Mouse (Mus musculus) cerebellum, adult 9-11 months (tissue): ENCODE measurements at regions not wholly inside any gene's neighbourhood (a gene's known extent, or its start where the extent isn't known, plus 50 kb on each side); places are given as distances from the start of the nearest gene placed in this dataset.

ENCODE experiments used
- DNase-seq: peaks from one replicate; pipeline ENCODE4 v3.0.0; 2022

DNA sequence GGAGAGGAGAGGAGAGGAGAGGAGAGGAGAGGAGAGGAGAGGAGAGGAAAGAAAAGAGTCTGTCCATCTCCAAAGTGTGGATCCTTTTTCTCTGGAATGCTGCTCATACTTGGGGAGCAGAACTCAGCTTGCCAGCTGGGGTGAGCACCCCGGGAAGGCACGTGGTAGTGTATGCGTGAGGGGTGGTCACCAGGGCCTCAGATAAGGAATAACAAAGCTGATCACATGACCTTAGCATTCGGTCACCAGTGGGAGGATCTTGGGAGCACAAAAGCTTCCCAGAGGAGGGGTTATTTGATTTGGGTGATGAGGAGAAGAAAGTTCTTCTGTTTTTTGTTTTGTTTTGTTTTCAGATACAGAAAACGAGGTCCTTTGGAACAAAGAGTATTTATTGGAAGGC, 69.4 kb upstream of the Tle3 start:
- DNase-seq, result no peak

DNA sequence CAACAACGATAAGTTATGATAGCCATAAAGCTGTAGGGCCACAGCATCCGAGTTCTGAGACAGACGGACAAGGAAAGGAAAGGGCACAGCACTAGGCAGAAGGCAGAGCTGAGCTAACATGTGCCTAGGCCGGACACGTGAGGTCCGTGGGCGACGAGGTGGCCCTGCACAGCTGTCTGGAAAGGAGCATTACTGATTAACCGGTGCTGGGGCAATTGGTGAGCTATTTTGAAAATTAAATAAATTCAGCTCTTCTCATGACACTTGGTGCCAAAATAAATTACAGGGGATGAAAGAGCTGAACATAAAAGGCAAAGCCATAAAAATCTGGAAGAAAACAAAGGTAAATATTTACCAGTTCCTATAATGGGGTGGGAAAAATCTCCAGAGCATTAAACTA, 65.9 kb upstream of the Tle3 start:
- DNase-seq, result no peak

DNA sequence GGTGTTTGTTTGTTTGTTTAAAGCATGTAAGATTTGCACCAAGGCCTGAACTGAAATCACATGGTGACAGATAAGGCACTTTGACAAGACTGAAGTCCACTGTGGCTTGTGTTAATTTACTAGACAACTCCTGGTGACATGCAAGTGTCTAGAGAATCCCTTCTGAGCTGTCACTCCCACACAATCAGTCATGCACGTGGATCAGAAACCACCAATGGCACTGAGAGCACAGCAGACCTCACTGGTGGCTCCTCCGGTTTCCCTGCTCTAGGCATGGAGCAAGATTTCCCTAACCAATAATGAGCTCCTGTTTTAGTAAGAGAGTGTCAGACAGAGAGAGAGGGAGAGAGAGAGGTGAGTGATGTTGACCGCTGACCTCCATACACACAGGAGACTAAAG, 63.1 kb upstream of the Tle3 start:
- DNase-seq, result no peak

DNA sequence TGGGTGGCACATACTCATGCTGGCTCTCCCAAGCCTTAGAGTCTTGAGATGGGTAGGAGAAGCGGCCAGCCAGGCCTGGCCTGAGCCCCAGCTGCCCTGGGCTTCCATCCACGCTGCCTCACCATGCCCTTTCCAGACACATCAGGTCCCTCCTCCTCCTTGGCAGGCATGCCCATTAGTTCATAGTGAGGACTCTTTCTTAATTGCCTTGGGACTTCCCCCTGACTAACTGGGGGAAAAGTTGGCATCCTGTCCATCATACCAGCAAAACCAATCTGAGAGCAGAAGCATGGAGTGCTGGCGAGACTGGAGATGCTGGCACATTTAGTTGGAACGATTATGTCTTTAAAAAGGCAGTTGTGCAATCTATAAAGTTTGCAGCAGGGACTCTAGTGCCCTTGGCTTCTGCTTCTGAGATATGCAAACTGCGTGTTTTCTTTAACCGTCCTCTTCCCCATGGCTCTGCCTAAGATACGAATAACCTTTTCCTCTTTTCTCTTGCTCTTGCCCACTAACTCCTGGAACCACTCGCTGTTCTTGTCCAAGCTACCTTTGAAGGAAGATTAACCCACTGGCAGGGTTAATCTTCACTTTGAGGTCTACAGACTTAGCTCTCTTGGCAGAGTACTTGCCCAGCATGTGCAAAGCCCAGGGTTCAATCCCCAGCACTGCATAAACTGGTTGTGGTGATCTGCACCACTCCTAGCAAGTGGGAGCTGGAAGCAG, 62.2 kb upstream of the Tle3 start:
- DNase-seq, result no peak

DNA sequence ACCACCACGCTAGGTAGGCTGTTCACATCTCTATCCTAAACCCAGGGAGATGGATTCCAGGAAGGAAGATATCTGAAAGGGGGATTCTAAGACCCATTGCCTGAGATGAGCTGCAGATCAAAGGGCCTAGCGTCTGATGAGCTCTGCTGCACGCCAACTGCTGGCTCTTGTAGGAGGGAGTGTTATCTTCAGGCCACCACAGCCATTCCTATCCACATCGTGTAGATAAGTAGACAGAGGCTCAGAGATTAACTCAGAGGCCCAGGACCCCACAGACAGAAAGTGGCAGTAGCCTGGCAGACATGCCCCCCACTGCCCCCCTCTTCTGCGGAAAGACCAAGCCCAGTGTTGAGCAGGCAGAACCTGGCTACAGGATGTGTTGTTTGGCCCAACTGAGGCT, 61.6 kb upstream of the Tle3 start:
- DNase-seq, result no peak

DNA sequence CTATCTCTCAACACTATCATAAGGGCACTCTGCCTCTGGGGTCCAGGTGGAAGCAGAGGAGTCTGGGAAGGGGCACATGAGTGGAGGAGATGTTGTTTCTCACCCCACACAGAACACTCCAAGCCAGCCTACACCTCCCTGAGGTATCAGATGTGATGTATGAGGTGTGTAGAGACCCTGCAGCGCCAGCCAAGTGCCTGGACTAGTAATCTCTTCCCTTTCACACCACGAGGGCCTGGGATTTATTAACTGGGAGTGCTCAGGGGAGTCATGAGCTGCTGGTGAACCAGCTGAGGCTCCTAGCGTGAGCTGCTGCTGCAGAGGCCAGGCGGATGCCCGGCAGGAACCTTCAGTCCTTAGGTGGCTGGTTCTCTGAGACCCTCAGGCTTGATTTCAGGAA, 60.6 kb upstream of the Tle3 start:
- DNase-seq, result no peak

DNA sequence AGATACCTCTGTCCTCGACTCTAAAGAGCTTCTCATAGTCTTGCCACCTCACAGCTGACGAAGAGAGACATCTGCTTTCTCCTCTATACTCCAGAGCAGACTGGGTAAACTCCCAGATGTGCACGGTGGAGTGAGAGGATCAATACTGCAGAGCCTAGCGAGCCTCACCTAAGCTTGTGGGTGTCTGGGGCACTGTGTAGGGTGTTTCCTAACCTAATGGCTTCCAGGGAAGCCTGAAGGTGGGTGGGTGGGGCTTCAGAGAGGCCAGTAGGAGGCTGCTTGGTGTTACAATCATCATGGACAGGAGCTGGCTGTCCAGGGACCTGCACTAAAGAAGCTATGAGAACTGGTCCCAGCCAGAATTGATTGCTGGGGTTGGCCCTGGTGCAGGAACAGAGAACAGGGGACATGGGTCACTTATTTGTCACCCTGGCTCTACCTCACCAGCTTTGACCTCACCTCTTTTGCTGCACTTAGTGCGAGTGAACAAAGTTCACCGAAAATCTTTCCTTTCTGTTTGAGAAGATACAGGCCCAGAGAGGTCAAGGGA, 57.5 kb upstream of the Tle3 start:
- no peak for DNase-seq

DNA sequence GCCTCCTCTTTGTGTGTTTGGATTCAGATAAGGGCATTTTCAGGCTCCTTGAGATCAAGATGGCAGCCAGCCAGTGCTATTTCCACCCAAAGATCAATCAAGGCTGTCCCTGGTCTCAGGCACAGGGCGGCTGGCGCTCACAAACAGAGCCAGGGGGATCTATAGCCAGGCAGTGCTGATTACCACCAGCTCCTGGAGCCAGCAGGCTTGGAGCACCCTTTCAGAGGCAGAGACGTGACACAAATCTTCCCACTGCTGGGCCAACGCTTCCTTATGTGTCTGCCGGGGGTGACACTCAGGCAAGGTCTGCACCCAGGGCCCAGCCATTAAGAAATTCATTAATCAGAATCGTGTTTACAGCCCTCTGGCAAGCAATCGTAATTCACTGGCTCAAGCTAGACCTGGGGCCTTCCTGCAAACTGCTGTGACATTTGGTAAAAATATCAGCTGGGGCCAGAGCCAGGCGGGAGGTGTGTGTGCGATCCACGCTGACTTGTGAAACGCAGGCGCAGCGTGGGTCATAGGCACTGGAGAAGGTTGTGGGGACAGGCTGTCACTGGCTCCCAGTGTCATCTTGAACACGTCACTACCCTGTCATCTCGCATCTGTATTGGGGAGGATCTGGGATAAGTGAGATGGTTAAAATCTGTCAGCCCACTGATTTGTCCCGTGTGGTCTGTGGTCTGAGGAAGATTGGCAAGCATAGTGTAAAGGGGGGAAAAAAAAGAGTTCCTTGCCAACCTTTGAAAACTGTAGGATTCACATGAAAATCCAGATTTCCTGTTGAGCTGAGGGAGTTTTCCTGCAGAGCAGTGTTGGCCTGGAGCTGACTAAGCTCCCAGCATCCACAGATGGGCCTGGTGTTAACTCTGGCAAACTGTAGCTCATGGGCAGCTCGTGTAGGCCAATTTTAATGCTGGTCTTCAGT, 56.5 kb upstream of the Tle3 start:
- DNase-seq, result peak; percentile 71

DNA sequence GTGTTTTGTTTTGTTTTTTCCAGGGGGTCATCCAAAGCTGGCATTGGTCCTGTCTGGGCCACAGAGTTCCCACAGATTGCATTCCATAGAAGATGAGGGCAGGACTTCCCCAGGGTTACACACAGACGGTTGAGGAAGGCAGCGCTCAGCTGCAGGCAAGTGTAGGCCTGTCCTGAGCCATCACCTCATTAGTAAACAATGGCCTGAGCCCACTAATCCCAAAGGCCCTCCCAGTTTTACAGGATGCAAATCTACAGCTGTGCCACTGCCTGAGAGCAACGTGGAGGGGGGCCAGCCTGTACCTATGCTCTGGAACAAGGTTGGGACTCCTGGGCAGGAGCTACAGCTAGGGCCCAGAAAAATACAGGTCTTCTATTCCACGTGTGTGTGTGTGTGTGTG, 55.7 kb upstream of the Tle3 start:
- no peak for DNase-seq

DNA sequence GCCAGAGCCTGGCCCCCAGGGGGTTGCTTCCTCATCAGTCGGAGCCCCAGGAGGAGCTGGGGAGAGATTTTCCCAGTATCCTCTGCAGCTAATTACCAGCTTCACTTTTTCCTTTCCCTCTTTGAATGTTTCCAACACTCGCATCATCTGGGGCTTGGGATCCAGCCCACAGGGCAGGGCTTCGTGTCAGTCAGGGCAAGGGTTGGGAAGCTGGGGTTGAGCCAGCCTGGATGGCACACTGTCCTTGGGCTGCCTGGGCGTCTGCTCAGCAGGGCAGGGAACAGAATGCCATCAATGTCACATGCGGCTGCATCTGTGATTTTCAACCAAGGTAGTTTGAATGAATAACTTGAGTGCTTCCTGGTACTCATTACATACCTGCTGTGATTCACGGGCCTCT, 52.4 kb upstream of the Tle3 start:
- no peak for DNase-seq

DNA sequence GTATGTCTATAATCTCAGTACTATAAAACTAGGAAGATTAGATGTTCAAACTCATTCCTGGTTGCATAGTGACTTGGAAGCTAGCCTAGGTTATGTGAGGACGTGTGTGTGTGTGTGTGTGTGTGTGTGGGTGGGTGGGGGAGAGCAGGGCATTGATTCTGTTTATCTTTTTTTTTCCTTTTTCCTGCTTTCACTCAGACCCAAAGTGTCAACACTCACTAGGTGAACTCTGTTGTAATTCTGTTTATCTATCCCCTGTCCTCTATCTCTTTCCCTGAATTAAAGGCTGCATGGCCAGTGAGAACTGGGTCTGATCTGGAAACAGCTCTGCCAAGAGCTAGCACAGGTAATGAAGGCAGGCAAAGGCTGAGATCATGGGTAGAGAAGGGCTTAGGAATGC, 50.9 kb upstream of the Tle3 start:
- no peak for DNase-seq

DNA sequence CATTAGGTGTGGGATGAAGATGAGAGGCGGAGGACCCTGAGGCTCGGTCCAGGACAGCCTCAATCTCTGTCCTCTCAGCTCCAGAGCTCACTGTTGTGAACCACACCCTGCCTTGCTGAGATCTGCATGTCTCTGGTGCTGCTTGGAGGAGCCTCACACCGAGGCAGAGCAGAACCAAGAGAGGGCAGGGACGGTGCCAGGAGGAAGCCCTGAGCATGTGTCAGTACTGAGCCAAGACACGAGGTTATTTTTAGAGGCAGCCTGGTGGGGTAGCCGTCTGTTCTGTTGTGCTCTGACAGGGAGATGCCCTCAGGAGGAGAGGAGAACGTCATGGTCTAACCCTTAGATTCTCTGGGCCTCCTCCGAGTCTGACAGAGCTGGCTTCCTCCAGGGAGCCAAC, 50.3 kb upstream of the Tle3 start:
- peak; percentile 94 for DNase-seq

DNA sequence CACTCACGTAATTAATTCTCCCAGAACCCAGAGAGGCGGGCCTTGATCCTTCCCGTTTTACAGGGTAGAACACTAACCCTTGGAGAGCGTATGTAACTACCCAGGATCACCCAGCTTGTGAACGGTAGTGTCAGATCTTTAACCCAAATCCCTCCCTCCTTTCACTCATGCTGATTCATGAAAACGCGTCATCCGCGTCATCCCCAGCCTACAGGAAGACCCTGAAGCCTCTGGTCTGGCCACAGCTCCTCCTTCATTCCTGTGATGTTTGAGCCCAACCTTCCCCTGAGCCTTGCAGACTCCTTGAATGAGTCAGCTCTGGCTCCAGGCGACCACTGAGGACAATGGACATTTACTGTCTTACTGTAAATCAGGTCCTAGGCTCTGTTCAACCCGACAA, 49.8 kb upstream of the Tle3 start:
- DNase-seq, result no peak
